Mouse (Mus musculus): ENCODE measurements at regions not wholly inside any gene's neighbourhood (a gene's known extent, or its start where the extent isn't known, plus 50 kb on each side); places are given as distances from the start of the nearest gene placed in this dataset.

- no peak for ATAC-seq
- Histone ChIP-seq H3K27ac (ENCODE audit: low read depth, low read length) (peak overlapping the region; percentile 21; the same call in 1 of the 2 replicates), H3K36me3 (ENCODE audit: control insufficient read depth, insufficient read depth, low read length) (no peaks in the 10 kb centered on the region), H3K9ac (ENCODE audit: low read depth, low read length) (no peak overlapping the region), H3K4me1 (ENCODE audit: control insufficient read depth, insufficient read depth, low read depth, low read length) (peaks cover 28% of the 10 kb centered on the region), H3K4me2 (ENCODE audit: low read length) (no peak overlapping the region), H3K9me3 (ENCODE audit: control insufficient read depth, low read length) (no peaks in the 10 kb centered on the region), H3K27me3 (replicated peaks; ENCODE audit: control insufficient read depth, insufficient read depth, low read length) (no peaks in the 10 kb centered on the region), H3K4me3 (ENCODE audit: low read length) (no peak overlapping the region)
- WGBS: 14% methylated on average over 11 of the region's 11 CpGs
These were observed 143.3 kb upstream of the Mvb12b start for GRCm38 (mm10) chr2:34031001-34031412.

DNA sequence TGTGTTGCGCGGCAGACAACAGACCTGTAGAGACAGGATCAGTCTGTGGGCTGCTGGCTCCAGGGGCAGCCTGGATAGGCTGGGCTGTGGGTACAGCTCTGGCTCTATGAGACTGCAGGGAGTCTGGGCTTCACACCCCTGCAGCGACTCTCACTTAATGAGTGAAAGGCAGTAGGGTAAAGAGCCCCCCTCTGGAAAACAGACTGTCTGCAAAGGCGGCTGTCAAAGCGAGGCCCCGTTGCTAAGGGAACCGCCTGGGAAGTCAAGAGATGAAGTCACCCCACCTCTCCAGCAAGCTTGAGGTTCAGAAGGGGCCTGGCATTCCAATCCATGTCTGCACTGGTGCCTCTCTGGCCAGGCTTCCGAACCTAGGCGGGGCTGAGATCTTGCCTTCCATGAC lies 139.7 kb upstream of the Mvb12b start:
- Histone ChIP-seq H3K27ac (ENCODE audit: low read depth, low read length) (no peak overlapping the region; the same call in 1 of the 2 replicates), H3K36me3 (ENCODE audit: control insufficient read depth, insufficient read depth, low read length) (no peaks in the 10 kb centered on the region), H3K4me2 (ENCODE audit: low read length) (no peak overlapping the region), H3K9ac (ENCODE audit: low read depth, low read length) (no peak overlapping the region; the same call in 1 of the 2 replicates), H3K4me1 (ENCODE audit: control insufficient read depth, insufficient read depth, low read depth, low read length) (peaks cover 22% of the 10 kb centered on the region), H3K4me3 (ENCODE audit: low read length) (no peak overlapping the region), H3K27me3 (replicated peaks; ENCODE audit: control insufficient read depth, insufficient read depth, low read length) (no peaks in the 10 kb centered on the region), H3K9me3 (ENCODE audit: control insufficient read depth, low read length) (no peaks in the 10 kb centered on the region)
- ATAC-seq: peak; percentile 72
- 9% methylated on average over 9 of the region's 9 CpGs for WGBS

DNA sequence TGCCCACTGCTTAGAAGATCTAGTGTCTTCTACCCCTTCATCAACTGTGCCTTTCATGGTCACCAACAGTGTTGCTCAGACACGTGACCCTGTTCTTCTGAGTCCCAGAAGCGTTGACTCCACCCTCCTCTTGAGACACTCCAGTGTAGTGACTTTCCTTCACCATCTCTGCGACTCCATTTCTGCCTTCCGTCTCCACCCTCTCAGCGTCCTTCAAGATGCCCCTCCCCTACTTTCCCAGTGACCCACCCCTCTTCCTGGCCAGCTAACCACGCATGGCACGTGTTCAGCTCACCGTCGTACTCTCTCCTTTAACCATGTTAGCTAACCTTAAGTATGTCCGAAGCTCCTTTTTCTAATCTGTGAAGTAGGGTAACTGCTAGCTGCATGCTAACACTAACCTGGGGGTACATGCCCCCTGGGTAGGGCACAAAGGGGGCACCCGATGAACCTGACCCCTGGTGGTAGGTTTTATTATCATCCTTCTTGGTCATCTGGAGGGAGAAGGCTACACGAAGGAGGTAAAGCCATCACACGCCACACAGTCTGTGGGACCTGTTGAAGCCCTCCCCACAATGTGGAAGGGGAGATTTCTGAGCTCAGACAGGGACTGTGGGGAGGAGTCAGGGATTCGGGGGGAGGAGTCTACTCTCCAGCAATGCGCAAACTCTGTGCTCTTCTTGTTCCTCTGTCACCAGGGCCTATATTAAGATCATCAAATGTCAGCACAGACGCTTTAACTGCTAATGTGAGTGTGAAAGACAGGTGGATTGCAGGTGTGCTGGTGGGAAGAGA lies 139.0 kb upstream of the Mvb12b start:
- no peak overlapping the region for H3K27ac ChIP-seq (ENCODE audit: low read depth, low read length)

DNA sequence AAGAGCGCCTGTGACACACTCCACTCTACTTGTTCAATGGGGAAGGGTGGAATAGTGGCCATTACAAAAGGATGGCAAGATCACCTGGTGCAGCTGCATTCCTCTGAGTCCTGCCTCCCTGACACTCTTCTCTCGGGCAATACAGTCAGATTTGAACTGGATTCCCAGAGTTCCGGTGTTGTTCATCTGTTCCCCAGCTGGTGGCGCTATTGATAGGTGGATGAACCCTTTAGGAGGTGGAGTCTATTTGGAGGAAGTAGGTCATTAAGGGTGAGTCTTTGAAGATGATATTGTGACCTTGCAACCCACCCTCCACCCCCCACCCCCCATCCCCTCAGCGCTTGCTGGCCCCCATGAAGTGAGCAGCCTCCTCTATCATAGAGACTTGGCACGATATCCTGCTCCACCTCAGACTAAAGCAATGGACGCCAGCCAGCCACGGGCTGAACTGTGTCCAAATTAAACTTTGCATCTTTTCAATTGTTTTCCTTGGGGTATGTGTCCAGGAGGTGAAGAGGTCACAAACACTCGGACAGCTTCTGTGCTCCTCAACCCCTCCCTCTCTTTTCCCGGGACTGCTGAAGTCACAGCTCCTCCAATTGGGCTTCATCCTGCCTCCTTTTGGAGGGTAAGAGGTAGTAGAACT lies 138.1 kb upstream of the Mvb12b start:
- Histone ChIP-seq H3K4me1 (ENCODE audit: control insufficient read depth, insufficient read depth, low read depth, low read length) (peaks cover 11% of the 10 kb centered on the region), H3K36me3 (ENCODE audit: control insufficient read depth, insufficient read depth, low read length) (no peaks in the 10 kb centered on the region), H3K4me2 (ENCODE audit: low read length) (no peak overlapping the region), H3K9me3 (ENCODE audit: control insufficient read depth, low read length) (no peaks in the 10 kb centered on the region; the same call in 1 of the 2 replicates), H3K9ac (ENCODE audit: low read depth, low read length) (no peak overlapping the region), H3K27me3 (replicated peaks; ENCODE audit: control insufficient read depth, insufficient read depth, low read length) (no peaks in the 10 kb centered on the region), H3K4me3 (ENCODE audit: low read length) (no peak overlapping the region), H3K27ac (ENCODE audit: low read depth, low read length) (no peak overlapping the region)
- WGBS: 44% methylated on average over 10 of the region's 10 CpGs
- ATAC-seq: no peak

More for the DNA sequence above, 139.0 kb upstream of the Mvb12b start:
- ATAC-seq: peak; percentile 29; the same call in 1 of the 2 replicates
- Histone ChIP-seq H3K9ac (ENCODE audit: low read depth, low read length) (no peak overlapping the region; the same call in 1 of the 2 replicates), H3K36me3 (ENCODE audit: control insufficient read depth, insufficient read depth, low read length) (no peaks in the 10 kb centered on the region), H3K4me1 (ENCODE audit: control insufficient read depth, insufficient read depth, low read depth, low read length) (peaks cover 20% of the 10 kb centered on the region), H3K4me2 (ENCODE audit: low read length) (no peak overlapping the region), H3K27me3 (replicated peaks; ENCODE audit: control insufficient read depth, insufficient read depth, low read length) (no peaks in the 10 kb centered on the region), H3K4me3 (ENCODE audit: low read length) (no peak overlapping the region), H3K9me3 (ENCODE audit: control insufficient read depth, low read length) (no peaks in the 10 kb centered on the region)
- 76% methylated on average over 16 of the region's 16 CpGs for WGBS

GRCm38 (mm10) chr2:34017142-34017453 lies 129.4 kb upstream of the Mvb12b start:
- H3K27ac ChIP-seq (ENCODE audit: low read depth, low read length): peak overlapping the region; percentile 59
- H3K9ac ChIP-seq (ENCODE audit: low read depth, low read length): no peak overlapping the region
- H3K4me1 ChIP-seq (ENCODE audit: control insufficient read depth, insufficient read depth, low read depth, low read length): peaks cover 2% of the 10 kb centered on the region
- no peaks in the 10 kb centered on the region for H3K27me3 ChIP-seq (replicated peaks; ENCODE audit: control insufficient read depth, insufficient read depth, low read length)
- H3K4me2 ChIP-seq (ENCODE audit: low read length): no peak overlapping the region
- ATAC-seq: no peak
- 50% methylated on average over 5 of the region's 5 CpGs for WGBS
- H3K4me3 ChIP-seq (ENCODE audit: low read length): no peak overlapping the region
- H3K36me3 ChIP-seq (ENCODE audit: control insufficient read depth, insufficient read depth, low read length): no peaks in the 10 kb centered on the region
- no peaks in the 10 kb centered on the region; the same call in 1 of the 2 replicates for H3K9me3 ChIP-seq (ENCODE audit: control insufficient read depth, low read length)

DNA sequence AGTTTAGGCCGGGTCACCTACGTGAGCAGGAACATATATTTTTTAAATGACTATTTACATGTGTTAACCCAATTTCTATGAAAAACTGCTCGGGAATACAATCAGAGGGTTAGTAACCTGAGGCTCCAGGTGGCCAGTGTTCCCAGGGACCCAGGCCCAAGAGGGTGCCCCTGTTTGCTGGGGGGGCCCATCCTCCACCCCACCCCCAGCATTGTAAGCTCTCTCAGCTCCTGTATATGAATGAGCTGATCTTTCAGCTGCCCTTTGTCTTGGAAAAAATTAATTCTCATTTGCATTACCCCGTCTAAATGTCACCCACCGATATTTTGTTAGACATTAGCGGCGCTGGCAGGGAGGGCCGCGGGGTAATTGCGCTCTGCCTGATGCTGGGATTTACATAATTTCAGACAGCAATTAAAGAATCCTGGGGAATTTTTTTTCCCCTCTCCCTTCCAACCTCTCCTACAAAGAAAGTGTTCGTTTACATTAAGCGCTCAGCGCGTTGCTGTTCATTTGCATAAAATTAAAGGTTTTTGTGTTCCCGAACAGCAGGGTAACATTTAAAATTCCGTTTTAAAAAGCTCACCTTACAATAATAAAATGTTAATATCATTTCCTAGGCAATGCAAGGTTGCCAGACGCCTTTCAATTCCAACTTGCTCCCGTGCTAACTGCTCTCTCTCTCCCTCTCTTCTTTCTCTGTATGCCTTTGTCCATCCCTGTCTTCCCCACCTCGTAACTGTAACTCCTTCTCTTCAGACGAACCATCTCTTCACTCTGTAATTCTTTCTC lies 128.8 kb upstream of the Mvb12b start:
- Histone ChIP-seq H3K27me3 (replicated peaks; ENCODE audit: control insufficient read depth, insufficient read depth, low read length) (no peaks in the 10 kb centered on the region), H3K4me1 (ENCODE audit: control insufficient read depth, insufficient read depth, low read depth, low read length) (peaks cover 2% of the 10 kb centered on the region), H3K9ac (ENCODE audit: low read depth, low read length) (0 out of 2 replicates have a peak overlapping the region, but pooled peaks have one; percentile 13), H3K4me2 (ENCODE audit: low read length) (peak overlapping the region; percentile 10; the same call in 1 of the 2 replicates), H3K4me3 (ENCODE audit: low read length) (no peak overlapping the region), H3K27ac (ENCODE audit: low read depth, low read length) (peak overlapping the region; percentile 59), H3K9me3 (ENCODE audit: control insufficient read depth, low read length) (no peaks in the 10 kb centered on the region; the same call in 1 of the 2 replicates), H3K36me3 (ENCODE audit: control insufficient read depth, insufficient read depth, low read length) (no peaks in the 10 kb centered on the region)
- 18% methylated on average over 20 of the region's 20 CpGs for WGBS
- peak; percentile 58 for ATAC-seq

- Histone ChIP-seq H3K27me3 (replicated peaks; ENCODE audit: control insufficient read depth, insufficient read depth, low read length) (no peaks in the 10 kb centered on the region), H3K36me3 (ENCODE audit: control insufficient read depth, insufficient read depth, low read length) (no peaks in the 10 kb centered on the region), H3K9ac (ENCODE audit: low read depth, low read length) (no peak overlapping the region), H3K4me3 (ENCODE audit: low read length) (no peak overlapping the region), H3K27ac (ENCODE audit: low read depth, low read length) (no peak overlapping the region), H3K9me3 (ENCODE audit: control insufficient read depth, low read length) (no peaks in the 10 kb centered on the region), H3K4me2 (ENCODE audit: low read length) (no peak overlapping the region), H3K4me1 (ENCODE audit: control insufficient read depth, insufficient read depth, low read depth, low read length) (peaks cover 2% of the 10 kb centered on the region)
- no peak for ATAC-seq
- 89% methylated on average over 7 of the region's 7 CpGs for WGBS
These were observed 127.9 kb upstream of the Mvb12b start for GRCm38 (mm10) chr2:34015640-34015995.

DNA sequence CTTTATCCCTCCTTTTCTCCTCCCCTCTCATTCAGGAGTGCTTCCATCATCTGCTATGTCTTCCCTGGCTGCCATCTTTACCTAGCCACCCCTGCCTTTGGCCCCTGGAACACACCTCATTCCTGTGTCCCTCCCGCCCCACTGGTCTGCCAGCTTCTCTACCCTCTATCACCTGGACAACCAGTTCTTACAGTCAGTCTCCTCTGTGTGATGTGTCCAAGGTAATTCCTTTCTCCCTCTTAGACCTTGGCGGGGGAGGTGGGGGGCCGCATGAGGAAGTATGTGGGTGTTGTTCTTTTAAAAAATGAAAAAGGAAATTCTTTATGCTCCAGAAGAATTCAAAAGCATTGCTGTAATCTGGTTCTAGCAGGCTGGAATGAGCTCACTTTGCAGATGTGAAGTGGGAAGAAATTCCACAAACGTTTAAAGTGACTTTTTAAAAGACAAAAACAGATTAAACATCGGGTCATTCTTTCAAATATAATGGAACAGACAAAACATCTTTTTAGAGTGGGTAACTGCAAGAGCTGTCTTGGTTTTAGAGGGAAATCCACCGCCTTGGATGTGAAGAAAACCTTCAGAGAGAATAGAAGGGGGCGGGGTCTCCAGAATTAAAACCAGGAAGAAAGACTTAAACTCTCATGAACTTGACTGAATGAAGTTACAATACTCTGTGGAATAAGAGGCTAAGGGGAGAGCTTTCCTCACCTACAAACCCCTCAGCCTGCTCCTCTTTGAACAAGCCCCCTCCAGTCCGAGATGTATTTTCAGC lies 127.3 kb upstream of the Mvb12b start:
- 72% methylated on average over 8 of the region's 8 CpGs for WGBS

More for the DNA sequence above, 127.3 kb upstream of the Mvb12b start:
- Histone ChIP-seq H3K27me3 (replicated peaks; ENCODE audit: control insufficient read depth, insufficient read depth, low read length) (no peaks in the 10 kb centered on the region), H3K9ac (ENCODE audit: low read depth, low read length) (no peak overlapping the region), H3K9me3 (ENCODE audit: control insufficient read depth, low read length) (no peaks in the 10 kb centered on the region), H3K27ac (ENCODE audit: low read depth, low read length) (no peak overlapping the region), H3K4me3 (ENCODE audit: low read length) (no peak overlapping the region), H3K4me1 (ENCODE audit: control insufficient read depth, insufficient read depth, low read depth, low read length) (peaks cover 2% of the 10 kb centered on the region), H3K4me2 (ENCODE audit: low read length) (no peak overlapping the region), H3K36me3 (ENCODE audit: control insufficient read depth, insufficient read depth, low read length) (no peaks in the 10 kb centered on the region)
- no peak for ATAC-seq

All from hindbrain, embryonic 16.5 days (tissue).